ENCODE assay signal across 10 mouse cellular contexts in the genomic region with DNA sequence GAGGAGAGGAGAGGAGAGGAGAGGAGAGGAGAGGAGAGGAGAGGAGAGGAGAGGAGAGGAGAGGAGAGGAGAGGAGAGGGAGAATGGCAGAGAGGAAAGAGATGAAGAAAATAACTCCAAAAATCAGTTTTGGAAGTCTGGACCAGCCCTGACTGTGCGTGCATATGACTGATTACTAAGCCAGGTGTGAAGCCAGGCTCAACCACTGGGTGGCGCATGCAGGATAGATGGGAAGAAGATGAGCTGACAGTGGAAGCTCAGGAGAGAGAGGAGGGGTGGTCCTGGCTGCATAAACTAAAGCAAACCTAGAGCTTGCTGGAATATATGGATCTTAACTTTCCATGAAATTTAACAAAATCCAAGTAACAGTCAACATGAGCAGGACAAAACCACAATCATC. TPM values are rescaled to one million over a fixed set of nuclear protein-coding genes. Genes with fewer than 3 reads are reported as not detected.
A peak's percentile ranks its signal among the peaks of the same experiment; 100 is the strongest.
DNase-seq lines count a peak whose midpoint lies in the region; ATAC-seq and TF ChIP-seq lines count a peak whose summit lies in the region.
"Had no signal": no experiment of that assay in that cellular context is flagged by ENCODE, and none has a peak within 500 bp of the region (broad histone marks: within the 10 kb centered on the region; RNA-seq: fewer than 3 reads in every experiment).

No protein-coding gene starts in this region.

- no peaks in the 10 kb centered on the region for H3K36me3 ChIP-seq in forebrain, embryonic 11.5 days (ENCODE audit: control insufficient read depth, insufficient read depth, low read length)
- H3K36me3 ChIP-seq in forebrain, embryonic 12.5 days (replicated peaks), result peaks cover 5% of the 10 kb centered on the region; the same call in 1 of the 2 replicates
- H3K36me3 ChIP-seq in forebrain, embryonic 13.5 days (ENCODE audit: poor library complexity, severe bottlenecking), result peaks cover 23% of the 10 kb centered on the region

- no peak overlapping the region for H3K27ac ChIP-seq in forebrain, embryonic 11.5 days (ENCODE audit: low read depth, low read length)
- H3K27ac ChIP-seq in forebrain, embryonic 12.5 days, result no peak overlapping the region
- no peak overlapping the region for H3K27ac ChIP-seq in bone marrow macrophage, adult 2 months (ENCODE audit: insufficient read depth, low read depth, low read length)
- no peak overlapping the region for H3K27ac ChIP-seq in forebrain, embryonic 13.5 days
- H3K27ac ChIP-seq: heart, embryonic 13.5 days had no signal

- peak; percentile 63 for DNase-seq in forebrain, embryonic 11.5 days (ENCODE audit: low spot score)
- DNase-seq in A20 (ENCODE audit: low read depth, low spot score), result peak; percentile 24
- peak; percentile 65 to 81 for DNase-seq in kidney, postnatal 25 days
- DNase-seq in lung, postnatal 25 days (ENCODE audit: low spot score), result peak; percentile 51
- peak; percentile 50 to 76 for DNase-seq in spleen, postnatal 10 days (ENCODE audit: low spot score in 2 of 2)

- H3K9ac ChIP-seq in forebrain, embryonic 11.5 days (ENCODE audit: low read length), result no peak overlapping the region
- H3K9ac ChIP-seq in forebrain, embryonic 12.5 days, result no peak overlapping the region
- H3K9ac ChIP-seq in forebrain, embryonic 13.5 days, result no peak overlapping the region
- H3K9ac ChIP-seq: heart, embryonic 13.5 days had no signal

- no peaks in the 10 kb centered on the region for H3K9me3 ChIP-seq in forebrain, embryonic 11.5 days (ENCODE audit: control insufficient read depth, low read length)
- H3K9me3 ChIP-seq in forebrain, embryonic 12.5 days, result no peaks in the 10 kb centered on the region
- H3K9me3 ChIP-seq in forebrain, embryonic 13.5 days (replicated peaks), result no peaks in the 10 kb centered on the region
- H3K9me3 ChIP-seq: heart, embryonic 13.5 days had no signal

- ATAC-seq in forebrain, embryonic 11.5 days (replicated peaks; ENCODE audit: low FRiP score), result no peak
- no peak for ATAC-seq in forebrain, embryonic 12.5 days (ENCODE audit: low FRiP score)
- ATAC-seq in forebrain, embryonic 13.5 days, result peak; percentile 57; the same call in 1 of the 2 replicates

- no peak overlapping the region for H3K4me2 ChIP-seq in forebrain, embryonic 11.5 days (ENCODE audit: low read depth, low read length, severe bottlenecking)
- H3K4me2 ChIP-seq in forebrain, embryonic 12.5 days, result no peak overlapping the region
- no peak overlapping the region for H3K4me2 ChIP-seq in forebrain, embryonic 13.5 days
- H3K4me2 ChIP-seq: heart, embryonic 13.5 days had no signal

- 0 out of 2 replicates have a peak, but pooled peaks have one; percentile 37 for TF ChIP-seq CTCF in bone marrow macrophage, adult 2 months (IDR thresholded peaks at IDR 0.05; ENCODE audit: low read depth, low read length)

- WGBS in forebrain, embryonic 11.5 days, result 27% methylated on average over 2 of the region's 2 CpGs
- 43% methylated on average over 2 of the region's 2 CpGs for WGBS in forebrain, embryonic 12.5 days
- WGBS in forebrain, embryonic 13.5 days, result 13% methylated on average over 2 of the region's 2 CpGs

- no peak overlapping the region for H3K4me3 ChIP-seq in forebrain, embryonic 11.5 days (ENCODE audit: low read depth, low read length)
- no peak overlapping the region for H3K4me3 ChIP-seq in forebrain, embryonic 12.5 days (replicated peaks)
- H3K4me3 ChIP-seq in bone marrow macrophage, adult 2 months (ENCODE audit: insufficient read depth, low read length), result no peak overlapping the region
- H3K4me3 ChIP-seq in forebrain, embryonic 13.5 days, result no peak overlapping the region
- H3K4me3 ChIP-seq: heart, embryonic 13.5 days; myocyte had no signal

- no peak for TF ChIP-seq POLR2A in bone marrow macrophage, adult 2 months (IDR thresholded peaks at IDR 0.05; ENCODE audit: borderline replicate concordance, low read depth, low read length)

- H3K4me1 ChIP-seq in forebrain, embryonic 11.5 days (replicated peaks; ENCODE audit: control insufficient read depth, insufficient read depth, low read length), result no peaks in the 10 kb centered on the region
- no peaks in the 10 kb centered on the region for H3K4me1 ChIP-seq in forebrain, embryonic 12.5 days
- H3K4me1 ChIP-seq in bone marrow macrophage, adult 2 months (ENCODE audit: control insufficient read depth, insufficient read depth, low read length), result no peaks in the 10 kb centered on the region
- no peaks in the 10 kb centered on the region for H3K4me1 ChIP-seq in forebrain, embryonic 13.5 days

- H3K27me3 ChIP-seq in forebrain, embryonic 11.5 days (ENCODE audit: control insufficient read depth, insufficient read depth, low read length), result no peaks in the 10 kb centered on the region
- H3K27me3 ChIP-seq in forebrain, embryonic 12.5 days, result no peaks in the 10 kb centered on the region
- H3K27me3 ChIP-seq in forebrain, embryonic 13.5 days, result no peaks in the 10 kb centered on the region

RNA-seq across cellular contexts. Expression of a gene that starts 6.9 kb away (rescaled TPM):
- 74.8 and 78.2 TPM in 2 replicates for polyA plus RNA-seq in forebrain, embryonic 11.5 days (2014; fragmentation: Nextera tagmentation; extraction: Ambion mirVana)
- 68.2 and 72.9 TPM in 2 replicates for polyA plus RNA-seq in forebrain, embryonic 12.5 days (2016; fragmentation: Nextera tagmentation; extraction: Ambion mirVana)
- 9.0 and 9.3 TPM in 2 replicates for polyA plus RNA-seq in bone marrow macrophage, adult 2 months (2012; ENCODE audit: insufficient read depth, insufficient read length, missing spikeins)
- 78.9 and 81.2 TPM in 2 replicates for polyA plus RNA-seq in forebrain, embryonic 13.5 days (2015; fragmentation: Nextera tagmentation; extraction: Ambion mirVana)

RNA-seq across cellular contexts. Expression of a gene that starts 16.8 kb away (rescaled TPM):
- not detected in 2 replicates for polyA plus RNA-seq in forebrain, embryonic 11.5 days (2014; fragmentation: Nextera tagmentation; extraction: Ambion mirVana)
- polyA plus RNA-seq in forebrain, embryonic 12.5 days (2016; fragmentation: Nextera tagmentation; extraction: Ambion mirVana), result not detected in 2 replicates
- polyA plus RNA-seq in bone marrow macrophage, adult 2 months (2012; ENCODE audit: insufficient read depth, insufficient read length, missing spikeins), result not detected in 2 replicates
- not detected in 2 replicates for polyA plus RNA-seq in forebrain, embryonic 13.5 days (2015; fragmentation: Nextera tagmentation; extraction: Ambion mirVana)
- polyA plus RNA-seq: heart, embryonic 13.5 days; myocyte had no signal

RNA-seq across cellular contexts. Expression of a gene that starts 31.5 kb away (rescaled TPM):
- 28.6 and 32.2 TPM in 2 replicates for polyA plus RNA-seq in forebrain, embryonic 11.5 days (2014; fragmentation: Nextera tagmentation; extraction: Ambion mirVana)
- polyA plus RNA-seq in forebrain, embryonic 12.5 days (2016; fragmentation: Nextera tagmentation; extraction: Ambion mirVana), result 21.4 and 21.5 TPM in 2 replicates
- 21.9 and 25.5 TPM in 2 replicates for polyA plus RNA-seq in bone marrow macrophage, adult 2 months (2012; ENCODE audit: insufficient read depth, insufficient read length, missing spikeins)
- polyA plus RNA-seq in forebrain, embryonic 13.5 days (2015; fragmentation: Nextera tagmentation; extraction: Ambion mirVana), result 10.2 and 11.7 TPM in 2 replicates

RNA-seq across cellular contexts. Expression of a gene that starts 41.1 kb away (rescaled TPM):
- 0.12 and 0.13 TPM in 2 replicates for polyA plus RNA-seq in forebrain, embryonic 11.5 days (2014; fragmentation: Nextera tagmentation; extraction: Ambion mirVana)
- 0.17 and 0.22 TPM in 2 replicates for polyA plus RNA-seq in forebrain, embryonic 12.5 days (2016; fragmentation: Nextera tagmentation; extraction: Ambion mirVana)
- not detected in 2 replicates for polyA plus RNA-seq in bone marrow macrophage, adult 2 months (2012; ENCODE audit: insufficient read depth, insufficient read length, missing spikeins)
- 0.19 and 0.39 TPM in 2 replicates for polyA plus RNA-seq in forebrain, embryonic 13.5 days (2015; fragmentation: Nextera tagmentation; extraction: Ambion mirVana)
- polyA plus RNA-seq: heart, embryonic 13.5 days; myocyte had no signal

RNA-seq across cellular contexts. Expression of a gene that starts 50.9 kb away (rescaled TPM):
- 0.11 and 0.15 TPM in 2 replicates for polyA plus RNA-seq in forebrain, embryonic 11.5 days (2014; fragmentation: Nextera tagmentation; extraction: Ambion mirVana)
- 0.74 and 0.78 TPM in 2 replicates for polyA plus RNA-seq in forebrain, embryonic 12.5 days (2016; fragmentation: Nextera tagmentation; extraction: Ambion mirVana)
- polyA plus RNA-seq in bone marrow macrophage, adult 2 months (2012; ENCODE audit: insufficient read depth, insufficient read length, missing spikeins), result not detected in 2 replicates
- polyA plus RNA-seq in forebrain, embryonic 13.5 days (2015; fragmentation: Nextera tagmentation; extraction: Ambion mirVana), result 1.5 and 2.4 TPM in 2 replicates
